In the genomic region with DNA sequence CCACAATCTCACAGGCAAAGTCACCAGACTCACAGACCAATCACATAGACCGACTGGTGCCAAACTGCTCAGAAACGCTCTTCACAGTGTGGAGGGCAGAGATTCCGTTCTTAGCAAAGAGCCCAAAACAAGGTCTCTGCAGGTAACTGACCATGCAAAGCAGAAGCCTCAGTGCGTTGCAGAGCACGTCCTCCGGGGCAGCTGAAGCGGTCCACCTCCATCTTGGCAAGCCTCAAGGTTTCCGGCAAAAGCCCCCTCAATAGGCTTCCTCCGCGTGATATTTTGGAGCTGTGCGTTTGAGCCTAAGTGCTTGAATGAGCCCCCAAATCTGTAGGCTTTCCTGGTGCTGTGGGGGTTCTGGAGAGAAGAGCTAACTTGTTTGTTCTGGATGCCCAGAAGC, we compare ENCODE assay signal across 32 mouse cellular contexts. TPM values are rescaled to one million over a fixed set of nuclear protein-coding genes. Genes with fewer than 3 reads are reported as not detected.
"Had no signal": no experiment of that assay in that cellular context is flagged by ENCODE, and none has a peak within 500 bp of the region (broad histone marks: within the 10 kb centered on the region; RNA-seq: fewer than 3 reads in every experiment).

No protein-coding gene starts in this region.

- H3K4me3 ChIP-seq: heart, embryonic 10.5 days; heart, embryonic 13.5 days; heart, embryonic 15.5 days; hindbrain, embryonic 13.5 days; hindbrain, embryonic 15.5 days; kidney, embryonic 15.5 days; limb, embryonic 13.5 days; limb, embryonic 15.5 days; liver, embryonic 13.5 days had no signal

- H3K27ac ChIP-seq: heart, embryonic 10.5 days; heart, embryonic 13.5 days; heart, embryonic 15.5 days; hindbrain, embryonic 13.5 days; hindbrain, embryonic 15.5 days; hindbrain, postnatal 0 days; kidney, embryonic 15.5 days; kidney, postnatal 0 days; limb, embryonic 13.5 days; limb, embryonic 15.5 days; liver, embryonic 13.5 days had no signal

- H3K9me3 ChIP-seq: heart, embryonic 10.5 days; heart, embryonic 13.5 days; heart, embryonic 15.5 days; hindbrain, embryonic 13.5 days; hindbrain, embryonic 15.5 days; kidney, embryonic 15.5 days; limb, embryonic 13.5 days; limb, embryonic 15.5 days; liver, embryonic 13.5 days had no signal

- H3K4me2 ChIP-seq: heart, embryonic 13.5 days; heart, embryonic 15.5 days; hindbrain, embryonic 13.5 days; hindbrain, embryonic 15.5 days; kidney, embryonic 15.5 days; limb, embryonic 13.5 days; limb, embryonic 15.5 days; liver, embryonic 11.5 days; liver, embryonic 13.5 days had no signal

- ATAC-seq: hindbrain, postnatal 0 days; intestine, embryonic 16.5 days had no signal

- H3K9ac ChIP-seq: heart, embryonic 13.5 days; heart, embryonic 15.5 days; hindbrain, embryonic 13.5 days; hindbrain, embryonic 15.5 days; kidney, embryonic 15.5 days; limb, embryonic 13.5 days; limb, embryonic 15.5 days; liver, embryonic 13.5 days had no signal

- DNase-seq: gastrocnemius, postnatal 14 days; gastrocnemius, postnatal 36 days; heart, adult 18-20 months; heart, postnatal 14 days; heart, postnatal 36 days; kidney, adult 11 months; kidney, adult 2 months; kidney, adult 9 months; kidney, postnatal 14 days; kidney, postnatal 36 days; layer of hippocampus, adult 9-11 months; layer of hippocampus, postnatal 36 days; left cerebral cortex, postnatal 4 days; liver, embryonic 13.5 days had no signal

- H3K36me3 ChIP-seq: heart, embryonic 10.5 days; heart, embryonic 13.5 days; heart, embryonic 15.5 days; hindbrain, embryonic 13.5 days; hindbrain, embryonic 15.5 days; kidney, embryonic 15.5 days; limb, embryonic 13.5 days; limb, embryonic 15.5 days; liver, embryonic 13.5 days had no signal

RNA-seq across cellular contexts. Expression of a gene that starts 18.7 kb away (rescaled TPM):
- total RNA-seq: gastrocnemius, adult 18-20 months; gastrocnemius, adult 8-10 months; gastrocnemius, postnatal 36 days; heart, adult 18-20 months; heart, adult 8-10 months; heart, postnatal 14 days; heart, postnatal 36 days; hematopoietic stem cell, adult 5-6 weeks had no signal
- polyA plus RNA-seq: gonadal fat pad, adult 2 months; heart, embryonic 13.5 days; heart, embryonic 15.5 days; heart, postnatal 0 days; kidney, adult 2 months; kidney, embryonic 15.5 days; kidney, postnatal 0 days; limb, embryonic 13.5 days; limb, embryonic 15.5 days; liver, embryonic 13.5 days had no signal
